Mouse (Mus musculus): ENCODE data around the gene Slc22a14. TPM values are rescaled to one million over a fixed set of nuclear protein-coding genes. Genes with fewer than 3 reads are reported as not detected.
"Not testable (repeated sequence)": the region's sequence is repeated elsewhere in the genome, so short reads cannot be mapped to it uniquely, and the experiment has no call there.

Gene Slc22a14
- polyA plus RNA-seq, 1 experiment from 2014 or later = not detected

GRCm38 (mm10) chr9:119388956-119389355 lies 23.6 kb upstream of the Slc22a14 start:
- Histone ChIP-seq H3K4me3 (replicated peaks) (no peak overlapping the region), H3K27me3 (replicated peaks) (no peaks in the 10 kb centered on the region), H3K36me3 (no peaks in the 10 kb centered on the region), H3K9me3 (replicated peaks) (no peaks in the 10 kb centered on the region), H3K4me2 (no peak overlapping the region), H3K9ac (replicated peaks) (no peak overlapping the region), H3K27ac (replicated peaks) (no peak overlapping the region), H3K4me1 (no peaks in the 10 kb centered on the region)
- WGBS = 65% methylated on average over 5 of the region's 5 CpGs
- ATAC-seq (ENCODE audit: low FRiP score) = no peak

GRCm38 (mm10) chr9:119382603-119383002 lies 17.2 kb upstream of the Slc22a14 start:
- H3K27ac ChIP-seq (replicated peaks) = no peak overlapping the region

GRCm38 (mm10) chr9:119378231-119378630 lies 12.9 kb upstream of the Slc22a14 start:
- Histone ChIP-seq H3K27ac (replicated peaks) (no peak overlapping the region), H3K27me3 (replicated peaks) (no peaks in the 10 kb centered on the region), H3K9ac (replicated peaks) (no peak overlapping the region), H3K4me2 (no peak overlapping the region), H3K4me1 (no peaks in the 10 kb centered on the region), H3K9me3 (replicated peaks) (no peaks in the 10 kb centered on the region), H3K4me3 (replicated peaks) (no peak overlapping the region), H3K36me3 (no peaks in the 10 kb centered on the region)
- no peak for ATAC-seq (ENCODE audit: low FRiP score)
- 93% methylated on average over 4 of the region's 4 CpGs for WGBS

More at GRCm38 (mm10) chr9:119382603-119383002, 17.2 kb upstream of the Slc22a14 start:
- no peak overlapping the region for H3K4me2 ChIP-seq
- no peak overlapping the region for H3K4me3 ChIP-seq (replicated peaks)
- H3K27me3 ChIP-seq (replicated peaks) = no peaks in the 10 kb centered on the region
- ATAC-seq (ENCODE audit: low FRiP score) = no peak
- H3K9ac ChIP-seq (replicated peaks) = no peak overlapping the region
- H3K36me3 ChIP-seq = no peaks in the 10 kb centered on the region
- WGBS = 67% methylated on average over 6 of the region's 6 CpGs
- H3K9me3 ChIP-seq (replicated peaks) = no peaks in the 10 kb centered on the region
- no peaks in the 10 kb centered on the region for H3K4me1 ChIP-seq

- WGBS = 79% methylated on average over 6 of the region's 6 CpGs
- no peak overlapping the region for H3K27ac ChIP-seq (replicated peaks)
- no peaks in the 10 kb centered on the region for H3K27me3 ChIP-seq (replicated peaks)
- no peak for ATAC-seq (ENCODE audit: low FRiP score)
- H3K36me3 ChIP-seq = no peaks in the 10 kb centered on the region
- no peak overlapping the region for H3K4me3 ChIP-seq (replicated peaks)
- no peaks in the 10 kb centered on the region for H3K9me3 ChIP-seq (replicated peaks)
- no peaks in the 10 kb centered on the region for H3K4me1 ChIP-seq
- H3K9ac ChIP-seq (replicated peaks) = no peak overlapping the region
- H3K4me2 ChIP-seq = no peak overlapping the region
Measured at GRCm38 (mm10) chr9:119375556-119375955, 10.2 kb upstream of the Slc22a14 start.

- Histone ChIP-seq H3K4me3 (replicated peaks) (no peak overlapping the region), H3K4me2 (no peak overlapping the region), H3K27me3 (replicated peaks) (no peaks in the 10 kb centered on the region), H3K9ac (replicated peaks) (no peak overlapping the region), H3K9me3 (replicated peaks) (no peaks in the 10 kb centered on the region), H3K4me1 (no peaks in the 10 kb centered on the region), H3K36me3 (no peaks in the 10 kb centered on the region), H3K27ac (replicated peaks) (no peak overlapping the region)
- WGBS = 93% methylated on average over 3 of the region's 3 CpGs
- ATAC-seq (ENCODE audit: low FRiP score) = no peak
Measured at GRCm38 (mm10) chr9:119375008-119375407, 9.7 kb upstream of the Slc22a14 start.

- Histone ChIP-seq H3K9ac (replicated peaks) (no peak overlapping the region), H3K9me3 (replicated peaks) (no peaks in the 10 kb centered on the region), H3K27me3 (replicated peaks) (no peaks in the 10 kb centered on the region), H3K4me3 (replicated peaks) (no peak overlapping the region), H3K4me2 (no peak overlapping the region), H3K27ac (replicated peaks) (no peak overlapping the region), H3K36me3 (no peaks in the 10 kb centered on the region), H3K4me1 (no peaks in the 10 kb centered on the region)
- WGBS = 78% methylated on average over 4 of the region's 4 CpGs
- no peak for ATAC-seq (ENCODE audit: low FRiP score)
Measured at GRCm38 (mm10) chr9:119371251-119371650, 5.9 kb upstream of the Slc22a14 start.

- not testable (repeated sequence) for H3K9ac ChIP-seq (replicated peaks); H3K9me3 ChIP-seq (replicated peaks); H3K36me3 ChIP-seq; H3K27me3 ChIP-seq (replicated peaks); H3K4me3 ChIP-seq (replicated peaks); H3K27ac ChIP-seq (replicated peaks); H3K4me1 ChIP-seq; ATAC-seq (ENCODE audit: low FRiP score); H3K4me2 ChIP-seq
- 91% methylated on average over 4 of the region's 4 CpGs for WGBS
Measured at GRCm38 (mm10) chr9:119370770-119371169, 5.4 kb upstream of the Slc22a14 start.

- no peak overlapping the region for H3K4me2 ChIP-seq
- H3K9ac ChIP-seq (replicated peaks) = no peak overlapping the region
- H3K4me1 ChIP-seq = no peaks in the 10 kb centered on the region
- WGBS = 100% methylated on average over 3 of the region's 3 CpGs
- no peak overlapping the region for H3K4me3 ChIP-seq (replicated peaks)
- H3K9me3 ChIP-seq (replicated peaks) = no peaks in the 10 kb centered on the region
- H3K27me3 ChIP-seq (replicated peaks) = no peaks in the 10 kb centered on the region
- no peak overlapping the region for H3K27ac ChIP-seq (replicated peaks)
- ATAC-seq (ENCODE audit: low FRiP score) = no peak
- H3K36me3 ChIP-seq = no peaks in the 10 kb centered on the region
Measured at GRCm38 (mm10) chr9:119368367-119368766, 3.0 kb upstream of the Slc22a14 start.

- Histone ChIP-seq H3K9ac (replicated peaks) (no peak overlapping the region), H3K27ac (replicated peaks) (no peak overlapping the region), H3K4me1 (no peaks in the 10 kb centered on the region), H3K36me3 (no peaks in the 10 kb centered on the region), H3K9me3 (replicated peaks) (no peaks in the 10 kb centered on the region), H3K4me3 (replicated peaks) (no peak overlapping the region), H3K27me3 (replicated peaks) (no peaks in the 10 kb centered on the region), H3K4me2 (no peak overlapping the region)
- 90% methylated on average over 12 of the region's 12 CpGs for WGBS
- no peak for ATAC-seq (ENCODE audit: low FRiP score)
Measured at GRCm38 (mm10) chr9:119363229-119363628, 2.1 kb downstream of the Slc22a14 start.

GRCm38 (mm10) chr9:119361416-119361815 lies 3.9 kb downstream of the Slc22a14 start:
- no peaks in the 10 kb centered on the region for H3K9me3 ChIP-seq (replicated peaks)
- no peak overlapping the region for H3K4me2 ChIP-seq
- no peak for ATAC-seq (ENCODE audit: low FRiP score)
- H3K27ac ChIP-seq (replicated peaks) = no peak overlapping the region
- peaks cover 10% of the 10 kb centered on the region; the same call in 1 of the 2 replicates for H3K4me1 ChIP-seq
- H3K27me3 ChIP-seq (replicated peaks) = no peaks in the 10 kb centered on the region
- H3K4me3 ChIP-seq (replicated peaks) = no peak overlapping the region
- no peaks in the 10 kb centered on the region for H3K36me3 ChIP-seq
- 93% methylated on average over 5 of the region's 5 CpGs for WGBS
- no peak overlapping the region for H3K9ac ChIP-seq (replicated peaks)

- no peaks in the 10 kb centered on the region for H3K36me3 ChIP-seq
- H3K4me2 ChIP-seq = peak overlapping the region; percentile 93
- 37% methylated on average over 9 of the region's 9 CpGs for WGBS
- H3K9ac ChIP-seq (replicated peaks) = peak overlapping the region; percentile 60
- no peaks in the 10 kb centered on the region for H3K9me3 ChIP-seq (replicated peaks)
- H3K27me3 ChIP-seq (replicated peaks) = no peaks in the 10 kb centered on the region
- no peak for ATAC-seq (ENCODE audit: low FRiP score)
- peak overlapping the region; percentile 66 for H3K4me3 ChIP-seq (replicated peaks)
- H3K4me1 ChIP-seq = peaks cover 10% of the 10 kb centered on the region; the same call in 1 of the 2 replicates
- H3K27ac ChIP-seq (replicated peaks) = no peak overlapping the region
Measured at GRCm38 (mm10) chr9:119358058-119358429, 7.3 kb downstream of the Slc22a14 start.

- peak within 1 kb of the TSS; percentile 60 for H3K9ac ChIP-seq (replicated peaks)
- H3K27ac ChIP-seq (replicated peaks) = peak within 1 kb of the TSS; percentile 38
- WGBS = 3% methylated on average over 64 of the region's 65 CpGs
Measured at GRCm38 (mm10) chr9:119357331-119358057, 7.9 kb downstream of the Slc22a14 start, which contains the start of gene Xylb. Gene Xylb, plus strand, starts transcription at chr9:119357381.

More at GRCm38 (mm10) chr9:119357331-119358057, 7.9 kb downstream of the Slc22a14 start, which contains the start of gene Xylb:
- peak within 1 kb of the TSS; percentile 66 for H3K4me3 ChIP-seq (replicated peaks)
- H3K9me3 ChIP-seq (replicated peaks) = no peaks in the 10 kb centered on the region
- H3K4me2 ChIP-seq = peak within 1 kb of the TSS; percentile 93
- peak; percentile 89 for ATAC-seq (ENCODE audit: low FRiP score)
- no peaks in the 10 kb centered on the region for H3K27me3 ChIP-seq (replicated peaks)
- no peaks in the 10 kb centered on the region for H3K36me3 ChIP-seq
- H3K4me1 ChIP-seq = peaks cover 10% of the 10 kb centered on the region; the same call in 1 of the 2 replicates
